Mouse (Mus musculus) midbrain, embryonic 12.5 days (tissue): Measurements from ENCODE around the gene Nexn. TPM values are rescaled to one million over a fixed set of nuclear protein-coding genes. Genes with fewer than 3 reads are reported as not detected.
"Not testable (repeated sequence)": the region's sequence is repeated elsewhere in the genome, so short reads cannot be mapped to it uniquely, and the experiment has no call there.

Experiments
- ATAC-seq: fragments of 200-750 bp; cut with Nextera tagmentation; 2 replicates; pipeline ENCODE4 v1.8.0; 2017; ENCODE audit warnings: low read depth, moderate TSS enrichment, moderate library complexity; ENCODE audit not compliant: low FRiP score
- H3K27ac ChIP-seq: fragments of 300-500 bp; sonication (generic); replicated peaks from 2 replicates; pipeline ENCODE4 v1.5.1; 2016; ENCODE audit warnings: mild to moderate bottlenecking
- H3K27me3 ChIP-seq: fragments of 300-500 bp; sonication (generic); 2 replicates; pipeline ENCODE4 v1.6.1; 2016; ENCODE audit warnings: mild to moderate bottlenecking
- H3K36me3 ChIP-seq: fragments of 300-500 bp; sonication (generic); 2 replicates; pipeline ENCODE4 v1.6.1; 2016
- H3K4me1 ChIP-seq: fragments of 300-500 bp; sonication (generic); 2 replicates; pipeline ENCODE4 v1.6.1; 2016
- H3K4me2 ChIP-seq: fragments of 300-500 bp; sonication (generic); replicated peaks from 2 replicates; pipeline ENCODE4 v1.6.1; 2016; ENCODE audit warnings: mild to moderate bottlenecking, moderate library complexity
- H3K4me3 ChIP-seq: fragments of 300-500 bp; sonication (generic); 2 replicates; pipeline ENCODE4 v1.5.1; 2016; ENCODE audit warnings: mild to moderate bottlenecking
- H3K9ac ChIP-seq: fragments of 300-500 bp; sonication (generic); replicated peaks from 2 replicates; pipeline ENCODE4 v1.6.1; 2016; ENCODE audit warnings: mild to moderate bottlenecking, moderate library complexity
- H3K9me3 ChIP-seq: fragments of 300-500 bp; sonication (generic); 2 replicates; pipeline ENCODE4 v1.6.1; 2016; ENCODE audit warnings: mild to moderate bottlenecking
- WGBS: fragments of 180-500 bp; shearing (Covaris S2); methylation state at CpG from one replicate; pipeline ENCODE4 v1.1.7; 2016; 5-methylcytosine and 5-hydroxymethylcytosine counted together
- polyA plus RNA-seq: library from polyadenylated mRNA; unstranded; fragments of >200 nt; fragmentation: Nextera tagmentation; extraction: Ambion mirVana; gene quantifications from 2 replicates; pipeline ENCODE4 v1.2.1, GENCODE M21; 2016

Nexn gene
- polyA plus RNA-seq, 1 experiment from 2014 or later: 5.4 TPM

- Histone ChIP-seq H3K36me3 (no peaks in the 10 kb centered on the region), H3K27me3 (no peaks in the 10 kb centered on the region), H3K4me1 (peaks cover 7% of the 10 kb centered on the region), H3K9ac (no peak overlapping the region), H3K4me2 (no peak overlapping the region), H3K9me3 (no peaks in the 10 kb centered on the region), H3K4me3 (no peak overlapping the region), H3K27ac (no peak overlapping the region)
- WGBS: 80% methylated on average over 3 of the region's 3 CpGs
- no peak for ATAC-seq
These were observed 61.6 kb downstream of the Nexn start for GRCm38 (mm10) chr3:152204577-152204976.

- Histone ChIP-seq H3K4me3 (no peak overlapping the region), H3K27ac (no peak overlapping the region), H3K9me3 (no peaks in the 10 kb centered on the region), H3K4me1 (peaks cover 5% of the 10 kb centered on the region), H3K36me3 (no peaks in the 10 kb centered on the region), H3K4me2 (no peak overlapping the region), H3K27me3 (no peaks in the 10 kb centered on the region), H3K9ac (no peak overlapping the region)
- ATAC-seq: no peak
- 70% methylated on average over 3 of the region's 3 CpGs for WGBS
These were observed 62.2 kb downstream of the Nexn start for GRCm38 (mm10) chr3:152203996-152204395.

- ATAC-seq: no peak
These were observed 62.7 kb downstream of the Nexn start for GRCm38 (mm10) chr3:152203411-152203810.

GRCm38 (mm10) chr3:152202942-152203341 lies 63.2 kb downstream of the Nexn start:
- Histone ChIP-seq H3K27me3 (no peaks in the 10 kb centered on the region), H3K4me3 (no peak overlapping the region), H3K36me3 (no peaks in the 10 kb centered on the region), H3K27ac (no peak overlapping the region), H3K9me3 (no peaks in the 10 kb centered on the region), H3K4me1 (no peaks in the 10 kb centered on the region), H3K4me2 (no peak overlapping the region), H3K9ac (no peak overlapping the region)
- ATAC-seq: no peak

More at GRCm38 (mm10) chr3:152203411-152203810, 62.7 kb downstream of the Nexn start:
- Histone ChIP-seq H3K27me3 (no peaks in the 10 kb centered on the region), H3K9me3 (no peaks in the 10 kb centered on the region), H3K27ac (no peak overlapping the region), H3K9ac (no peak overlapping the region), H3K4me1 (peaks cover 1% of the 10 kb centered on the region), H3K4me3 (no peak overlapping the region), H3K36me3 (no peaks in the 10 kb centered on the region), H3K4me2 (no peak overlapping the region)
- WGBS: 87% methylated on average over 6 of the region's 6 CpGs

- no peaks in the 10 kb centered on the region for H3K9me3 ChIP-seq
- WGBS: 83% methylated on average over 2 of the region's 2 CpGs
- ATAC-seq: no peak
These were observed 64.5 kb downstream of the Nexn start for GRCm38 (mm10) chr3:152201651-152202050.

GRCm38 (mm10) chr3:152201181-152201580 lies 65.0 kb downstream of the Nexn start:
- Histone ChIP-seq H3K9me3 (no peaks in the 10 kb centered on the region), H3K4me3 (no peak overlapping the region), H3K27ac (no peak overlapping the region), H3K4me2 (no peak overlapping the region), H3K36me3 (no peaks in the 10 kb centered on the region), H3K4me1 (no peaks in the 10 kb centered on the region), H3K27me3 (no peaks in the 10 kb centered on the region), H3K9ac (no peak overlapping the region)
- 88% methylated on average over 3 of the region's 3 CpGs for WGBS
- no peak for ATAC-seq

More at GRCm38 (mm10) chr3:152201651-152202050, 64.5 kb downstream of the Nexn start:
- Histone ChIP-seq H3K4me2 (no peak overlapping the region), H3K27ac (no peak overlapping the region), H3K4me1 (no peaks in the 10 kb centered on the region), H3K9ac (no peak overlapping the region), H3K27me3 (no peaks in the 10 kb centered on the region), H3K36me3 (no peaks in the 10 kb centered on the region), H3K4me3 (no peak overlapping the region)

GRCm38 (mm10) chr3:152199125-152199524 lies 67.0 kb downstream of the Nexn start:
- Histone ChIP-seq H3K27ac (no peak overlapping the region), H3K4me1 (no peaks in the 10 kb centered on the region), H3K27me3 (no peaks in the 10 kb centered on the region), H3K9me3 (no peaks in the 10 kb centered on the region), H3K4me3 (no peak overlapping the region), H3K9ac (no peak overlapping the region), H3K36me3 (no peaks in the 10 kb centered on the region), H3K4me2 (no peak overlapping the region)
- 57% methylated on average over 3 of the region's 3 CpGs for WGBS
- ATAC-seq: no peak

GRCm38 (mm10) chr3:152197246-152197645 lies 68.9 kb downstream of the Nexn start:
- not testable (repeated sequence) for H3K4me3 ChIP-seq, H3K27ac ChIP-seq, H3K4me1 ChIP-seq, ATAC-seq, H3K27me3 ChIP-seq, H3K36me3 ChIP-seq, H3K9me3 ChIP-seq, H3K9ac ChIP-seq, H3K4me2 ChIP-seq
- WGBS: 44% methylated on average over 2 of the region's 2 CpGs

- peaks cover 13% of the 10 kb centered on the region for H3K4me1 ChIP-seq
- peak overlapping the region; percentile 52 for H3K9ac ChIP-seq
- peak overlapping the region; percentile 43 for H3K4me3 ChIP-seq
- peak; percentile 96 for ATAC-seq
- no peaks in the 10 kb centered on the region for H3K36me3 ChIP-seq
- WGBS: 1% methylated on average over 17 of the region's 17 CpGs
- no peaks in the 10 kb centered on the region for H3K27me3 ChIP-seq
- no peaks in the 10 kb centered on the region for H3K9me3 ChIP-seq
- H3K27ac ChIP-seq: peak overlapping the region; percentile 66
- H3K4me2 ChIP-seq: peak overlapping the region; percentile 59
These were observed 72.5 kb downstream of the Nexn start for GRCm38 (mm10) chr3:152193635-152194097.

GRCm38 (mm10) chr3:152193177-152193576 lies 73.0 kb downstream of the Nexn start:
- WGBS: 19% methylated on average over 7 of the region's 7 CpGs

GRCm38 (mm10) chr3:152192238-152192931 lies 73.8 kb downstream of the Nexn start:
- peak overlapping the region; percentile 27 for H3K4me3 ChIP-seq
- H3K9me3 ChIP-seq: no peaks in the 10 kb centered on the region
- ATAC-seq: no peak
- peak overlapping the region; percentile 46 for H3K4me2 ChIP-seq
- H3K27me3 ChIP-seq: no peaks in the 10 kb centered on the region
- 57% methylated on average over 9 of the region's 11 CpGs for WGBS
- no peaks in the 10 kb centered on the region for H3K36me3 ChIP-seq
- no peak overlapping the region; the same call in 1 of the 2 replicates for H3K9ac ChIP-seq
- H3K27ac ChIP-seq: no peak overlapping the region
- H3K4me1 ChIP-seq: peaks cover 13% of the 10 kb centered on the region

More at GRCm38 (mm10) chr3:152193177-152193576, 73.0 kb downstream of the Nexn start:
- no peaks in the 10 kb centered on the region for H3K36me3 ChIP-seq
- ATAC-seq: no peak
- H3K9ac ChIP-seq: peak overlapping the region; percentile 52
- no peaks in the 10 kb centered on the region for H3K9me3 ChIP-seq
- H3K4me3 ChIP-seq: peak overlapping the region; percentile 43
- H3K27me3 ChIP-seq: no peaks in the 10 kb centered on the region
- H3K4me1 ChIP-seq: peaks cover 13% of the 10 kb centered on the region
- H3K27ac ChIP-seq: peak overlapping the region; percentile 66
- peak overlapping the region; percentile 59 for H3K4me2 ChIP-seq

- Histone ChIP-seq H3K27me3 (no peaks in the 10 kb centered on the region), H3K4me3 (peak overlapping the region; percentile 27), H3K9ac (no peak overlapping the region), H3K4me2 (peak overlapping the region; percentile 46), H3K36me3 (no peaks in the 10 kb centered on the region), H3K9me3 (no peaks in the 10 kb centered on the region), H3K27ac (no peak overlapping the region), H3K4me1 (peaks cover 13% of the 10 kb centered on the region)
- WGBS: 48% methylated on average over 6 of the region's 6 CpGs
- ATAC-seq: no peak
These were observed 74.3 kb downstream of the Nexn start for GRCm38 (mm10) chr3:152191791-152192237.
